8 mouse cellular contexts compared by ENCODE assay signal in genomic region chr7:130206181-130206582, GRCm38 (mm10).
DNase-seq lines count a peak whose midpoint lies in the region; ATAC-seq lines count a peak whose summit lies in the region.

No protein-coding gene starts in this region.

- peaks cover 48% of the 10 kb centered on the region for H3K4me1 ChIP-seq in hindbrain, embryonic 12.5 days
- H3K4me1 ChIP-seq in hindbrain, embryonic 16.5 days (ENCODE audit: control insufficient read depth, insufficient read depth, low read depth, low read length) = peaks cover 5% of the 10 kb centered on the region; the same call in 1 of the 2 replicates
- peaks cover 40% of the 10 kb centered on the region for H3K4me1 ChIP-seq in embryonic facial prominence, embryonic 14.5 days (ENCODE audit: control insufficient read depth, insufficient read depth, low read length)
- H3K4me1 ChIP-seq in midbrain, embryonic 14.5 days (ENCODE audit: control insufficient read depth, insufficient read depth, low read length) = peaks cover 18% of the 10 kb centered on the region

- WGBS in hindbrain, embryonic 12.5 days = 29% methylated on average over 6 of the region's 6 CpGs
- 24% methylated on average over 6 of the region's 6 CpGs for WGBS in hindbrain, embryonic 16.5 days
- 20% methylated on average over 6 of the region's 6 CpGs for WGBS in embryonic facial prominence, embryonic 14.5 days
- WGBS in midbrain, embryonic 14.5 days = 5% methylated on average over 6 of the region's 6 CpGs

- H3K4me2 ChIP-seq in hindbrain, embryonic 12.5 days (replicated peaks) = no peak overlapping the region
- no peak overlapping the region for H3K4me2 ChIP-seq in hindbrain, embryonic 16.5 days (ENCODE audit: low read length)
- no peak overlapping the region for H3K4me2 ChIP-seq in embryonic facial prominence, embryonic 14.5 days (ENCODE audit: low read depth, low read length)
- no peak overlapping the region for H3K4me2 ChIP-seq in midbrain, embryonic 14.5 days (ENCODE audit: low read length)

- H3K4me3 ChIP-seq in hindbrain, embryonic 12.5 days = no peak overlapping the region
- no peak overlapping the region for H3K4me3 ChIP-seq in hindbrain, embryonic 16.5 days (ENCODE audit: low read length)
- no peak overlapping the region for H3K4me3 ChIP-seq in embryonic facial prominence, embryonic 14.5 days (ENCODE audit: low read depth, low read length)
- H3K4me3 ChIP-seq in midbrain, embryonic 14.5 days (replicated peaks; ENCODE audit: low read depth, low read length) = no peak overlapping the region

- H3K27me3 ChIP-seq in hindbrain, embryonic 12.5 days = no peaks in the 10 kb centered on the region
- no peaks in the 10 kb centered on the region for H3K27me3 ChIP-seq in hindbrain, embryonic 16.5 days (replicated peaks; ENCODE audit: control insufficient read depth, insufficient read depth, low read length)
- H3K27me3 ChIP-seq in embryonic facial prominence, embryonic 14.5 days (replicated peaks; ENCODE audit: control insufficient read depth, insufficient read depth, low read length) = no peaks in the 10 kb centered on the region
- no peaks in the 10 kb centered on the region; the same call in 1 of the 2 replicates for H3K27me3 ChIP-seq in midbrain, embryonic 14.5 days (ENCODE audit: control insufficient read depth, insufficient read depth, low read length)

- no peaks in the 10 kb centered on the region for H3K36me3 ChIP-seq in hindbrain, embryonic 12.5 days
- H3K36me3 ChIP-seq in hindbrain, embryonic 16.5 days (ENCODE audit: control insufficient read depth, insufficient read depth, low read length) = no peaks in the 10 kb centered on the region
- H3K36me3 ChIP-seq in embryonic facial prominence, embryonic 14.5 days (ENCODE audit: control insufficient read depth, insufficient read depth, low read length) = 0 out of 2 replicates have a peak, but pooled peaks cover 5% of the 10 kb centered on the region
- H3K36me3 ChIP-seq in midbrain, embryonic 14.5 days (ENCODE audit: control insufficient read depth, insufficient read depth, low read length) = no peaks in the 10 kb centered on the region

- DNase-seq in embryonic facial prominence, embryonic 14.5 days (ENCODE audit: low spot score) = peak; percentile 61
- peak; percentile 73 for DNase-seq in kidney, postnatal 14 days
- peak; percentile 42 for DNase-seq in midbrain, embryonic 14.5 days
- DNase-seq in natural killer cell, adult 2 months (ENCODE audit: low spot score in 2 of 2) = no peak
- no peak for DNase-seq in adrenal gland, adult 8-10 months

- no peaks in the 10 kb centered on the region for H3K9me3 ChIP-seq in hindbrain, embryonic 12.5 days (replicated peaks)
- no peaks in the 10 kb centered on the region for H3K9me3 ChIP-seq in hindbrain, embryonic 16.5 days (ENCODE audit: control insufficient read depth, low read length)
- no peaks in the 10 kb centered on the region for H3K9me3 ChIP-seq in embryonic facial prominence, embryonic 14.5 days (ENCODE audit: control insufficient read depth, low read length)
- no peaks in the 10 kb centered on the region for H3K9me3 ChIP-seq in midbrain, embryonic 14.5 days (ENCODE audit: control insufficient read depth, low read length)

- ATAC-seq in hindbrain, embryonic 12.5 days (ENCODE audit: low FRiP score) = no peak
- ATAC-seq in hindbrain, embryonic 16.5 days = no peak
- ATAC-seq in embryonic facial prominence, embryonic 14.5 days (ENCODE audit: low read depth) = no peak
- no peak for ATAC-seq in midbrain, embryonic 14.5 days (ENCODE audit: low FRiP score, low TSS enrichment)
- ATAC-seq in activated CD4-positive, CD25-positive, alpha-beta regulatory T cell, adult 4 months = no peak

- H3K27ac ChIP-seq in hindbrain, embryonic 12.5 days = peak overlapping the region; percentile 52; the same call in 1 of the 2 replicates
- no peak overlapping the region for H3K27ac ChIP-seq in hindbrain, embryonic 16.5 days (ENCODE audit: low read depth, low read length)
- peak overlapping the region; percentile 72 for H3K27ac ChIP-seq in embryonic facial prominence, embryonic 14.5 days (replicated peaks; ENCODE audit: low read depth, low read length)
- no peak overlapping the region for H3K27ac ChIP-seq in midbrain, embryonic 14.5 days (replicated peaks; ENCODE audit: low read depth, low read length)

- H3K9ac ChIP-seq in hindbrain, embryonic 12.5 days = no peak overlapping the region
- H3K9ac ChIP-seq in hindbrain, embryonic 16.5 days (ENCODE audit: low read depth, low read length) = no peak overlapping the region
- H3K9ac ChIP-seq in embryonic facial prominence, embryonic 14.5 days (ENCODE audit: low read depth, low read length) = no peak overlapping the region
- no peak overlapping the region for H3K9ac ChIP-seq in midbrain, embryonic 14.5 days (replicated peaks; ENCODE audit: low read length)

Comparison
In these comparisons a context has a peak if more than half of its experiments do, and no peak if none do; other contexts are left out.
1. H3K27ac ChIP-seq: peak in hindbrain, embryonic 12.5 days (single experiment) and embryonic facial prominence, embryonic 14.5 days (single experiment); none in hindbrain, embryonic 16.5 days (single experiment) and midbrain, embryonic 14.5 days (single experiment).
2. DNase-seq: peak in embryonic facial prominence, embryonic 14.5 days (single experiment), kidney, postnatal 14 days (single experiment) and midbrain, embryonic 14.5 days (single experiment); none in natural killer cell, adult 2 months (0 of 2) and adrenal gland, adult 8-10 months (single experiment).